Mouse (Mus musculus) neural tube, embryonic 13.5 days (tissue): ENCODE results near the gene 4932414N04Rik. TPM values are rescaled to one million over a fixed set of nuclear protein-coding genes. Genes with fewer than 3 reads are reported as not detected.
"Not testable (repeated sequence)": the region's sequence is repeated elsewhere in the genome, so short reads cannot be mapped to it uniquely, and the experiment has no call there.

ENCODE experiments used
- ATAC-seq: fragments of 200-750 bp; cut with Nextera tagmentation; 2 replicates; pipeline ENCODE4 v1.8.0; 2017; ENCODE audit warnings: low read depth, mild to moderate bottlenecking, moderate TSS enrichment, moderate library complexity
- H3K27ac ChIP-seq: fragments of 300-500 bp; sonication (generic); replicated peaks from 2 replicates; pipeline ENCODE4 v1.5.1; 2015; ENCODE audit warnings: moderate library complexity, mild to moderate bottlenecking, inconsistent platforms
- H3K27me3 ChIP-seq: fragments of 300-500 bp; sonication (generic); 2 replicates; pipeline ENCODE4 v1.6.1; 2015; ENCODE audit warnings: mild to moderate bottlenecking, inconsistent platforms
- H3K36me3 ChIP-seq: fragments of 300-500 bp; sonication (generic); 2 replicates; pipeline ENCODE4 v1.6.1; 2015; ENCODE audit warnings: mild to moderate bottlenecking, inconsistent platforms
- H3K4me1 ChIP-seq: fragments of 300-500 bp; sonication (generic); replicated peaks from 2 replicates; pipeline ENCODE4 v1.6.1; 2015; ENCODE audit warnings: inconsistent platforms
- H3K4me2 ChIP-seq: fragments of 300-500 bp; sonication (generic); 2 replicates; pipeline ENCODE4 v1.6.1; 2015; ENCODE audit warnings: inconsistent platforms, mild to moderate bottlenecking, moderate library complexity
- H3K4me3 ChIP-seq: fragments of 300-500 bp; sonication (generic); 2 replicates; pipeline ENCODE4 v1.5.1; 2015; ENCODE audit warnings: mild to moderate bottlenecking, inconsistent platforms
- H3K9ac ChIP-seq: fragments of 300-500 bp; sonication (generic); 2 replicates; pipeline ENCODE4 v1.6.1; 2015; ENCODE audit warnings: moderate library complexity, mild to moderate bottlenecking, inconsistent platforms
- H3K9me3 ChIP-seq: fragments of 300-500 bp; sonication (generic); 2 replicates; pipeline ENCODE4 v1.6.1; 2016; ENCODE audit warnings: inconsistent platforms
- WGBS: fragments of 180-500 bp; shearing (Covaris S2); methylation state at CpG from one replicate; pipeline ENCODE4 v1.1.7; 2015; 5-methylcytosine and 5-hydroxymethylcytosine counted together
- polyA plus RNA-seq: library from polyadenylated mRNA; unstranded; fragments of >200 nt; fragmentation: Nextera tagmentation; extraction: Ambion mirVana; gene quantifications from 2 replicates; pipeline ENCODE4 v1.2.1, GENCODE M21; 2015

Gene 4932414N04Rik
- not detected in 2 replicates for polyA plus RNA-seq

GRCm38 (mm10) chr2:68656186-68656585 lies at the start of gene 4932414N04Rik:
Gene 4932414N04Rik (plus strand): TSS chr2:68656486.
- ATAC-seq, H3K9me3 ChIP-seq, H3K36me3 ChIP-seq, H3K4me2 ChIP-seq, H3K4me3 ChIP-seq, H3K27ac ChIP-seq, H3K4me1 ChIP-seq, H3K27me3 ChIP-seq, H3K9ac ChIP-seq: not testable (repeated sequence)
- 82% methylated on average over 2 of the region's 5 CpGs for WGBS

- Histone ChIP-seq H3K27me3 (no peaks in the 10 kb centered on the region), H3K9ac (no peak overlapping the region)
Measured at GRCm38 (mm10) chr2:68732216-68732615, 75.9 kb downstream of the 4932414N04Rik start.

GRCm38 (mm10) chr2:68739772-68740739 lies 83.8 kb downstream of the 4932414N04Rik start:
- H3K4me3 ChIP-seq, result no peak overlapping the region
- 90% methylated on average over 5 of the region's 5 CpGs for WGBS
- no peaks in the 10 kb centered on the region for H3K27me3 ChIP-seq
- H3K9me3 ChIP-seq, result no peaks in the 10 kb centered on the region
- no peak overlapping the region for H3K9ac ChIP-seq
- H3K4me2 ChIP-seq, result no peak overlapping the region
- no peak overlapping the region for H3K27ac ChIP-seq
- ATAC-seq, result no peak
- H3K36me3 ChIP-seq, result no peaks in the 10 kb centered on the region
- H3K4me1 ChIP-seq, result no peaks in the 10 kb centered on the region

More at GRCm38 (mm10) chr2:68732216-68732615, 75.9 kb downstream of the 4932414N04Rik start:
- H3K36me3 ChIP-seq, result no peaks in the 10 kb centered on the region
- H3K27ac ChIP-seq, result no peak overlapping the region
- ATAC-seq, result no peak
- no peaks in the 10 kb centered on the region for H3K9me3 ChIP-seq
- WGBS, result 97% methylated on average over 2 of the region's 2 CpGs
- H3K4me3 ChIP-seq, result no peak overlapping the region
- no peak overlapping the region for H3K4me2 ChIP-seq
- H3K4me1 ChIP-seq, result no peaks in the 10 kb centered on the region

GRCm38 (mm10) chr2:68744599-68744998 lies 88.3 kb downstream of the 4932414N04Rik start:
- Histone ChIP-seq H3K27ac (no peak overlapping the region), H3K9ac (no peak overlapping the region), H3K27me3 (no peaks in the 10 kb centered on the region), H3K4me1 (no peaks in the 10 kb centered on the region), H3K36me3 (no peaks in the 10 kb centered on the region), H3K4me3 (no peak overlapping the region), H3K9me3 (no peaks in the 10 kb centered on the region), H3K4me2 (no peak overlapping the region)
- 76% methylated on average over 4 of the region's 4 CpGs for WGBS
- ATAC-seq, result no peak

GRCm38 (mm10) chr2:68756179-68756578 lies 99.9 kb downstream of the 4932414N04Rik start:
- ATAC-seq, result 0 out of 2 replicates have a peak, but pooled peaks have one; percentile 43
- 82% methylated on average over 4 of the region's 4 CpGs for WGBS
- no peak overlapping the region for H3K4me3 ChIP-seq
- no peaks in the 10 kb centered on the region for H3K9me3 ChIP-seq
- no peaks in the 10 kb centered on the region for H3K27me3 ChIP-seq
- H3K36me3 ChIP-seq, result no peaks in the 10 kb centered on the region
- no peak overlapping the region for H3K27ac ChIP-seq
- no peak overlapping the region for H3K4me2 ChIP-seq
- no peak overlapping the region for H3K9ac ChIP-seq
- no peaks in the 10 kb centered on the region for H3K4me1 ChIP-seq

- peak; percentile 71; the same call in 1 of the 2 replicates for ATAC-seq
- Histone ChIP-seq H3K36me3 (no peaks in the 10 kb centered on the region), H3K27ac (no peak overlapping the region), H3K9me3 (no peaks in the 10 kb centered on the region), H3K4me1 (no peaks in the 10 kb centered on the region), H3K4me3 (no peak overlapping the region), H3K4me2 (no peak overlapping the region), H3K27me3 (no peaks in the 10 kb centered on the region), H3K9ac (no peak overlapping the region)
- 27% methylated on average over 6 of the region's 6 CpGs for WGBS
Measured at GRCm38 (mm10) chr2:68756793-68757192, 100.5 kb downstream of the 4932414N04Rik start.

- H3K36me3 ChIP-seq, result no peaks in the 10 kb centered on the region
- no peaks in the 10 kb centered on the region for H3K9me3 ChIP-seq
- no peak overlapping the region for H3K4me2 ChIP-seq
- H3K27me3 ChIP-seq, result no peaks in the 10 kb centered on the region
- H3K4me1 ChIP-seq, result no peaks in the 10 kb centered on the region
- WGBS, result 57% methylated on average over 1 of the region's 1 CpGs
- no peak for ATAC-seq
- H3K4me3 ChIP-seq, result no peak overlapping the region
- H3K9ac ChIP-seq, result no peak overlapping the region
- H3K27ac ChIP-seq, result no peak overlapping the region
Measured at GRCm38 (mm10) chr2:68765371-68765770, 109.1 kb downstream of the 4932414N04Rik start.

- Histone ChIP-seq H3K36me3 (no peaks in the 10 kb centered on the region), H3K27ac (no peak overlapping the region), H3K27me3 (no peaks in the 10 kb centered on the region), H3K4me2 (no peak overlapping the region), H3K4me3 (no peak overlapping the region), H3K4me1 (no peaks in the 10 kb centered on the region), H3K9ac (no peak overlapping the region), H3K9me3 (no peaks in the 10 kb centered on the region)
- 60% methylated on average over 6 of the region's 6 CpGs for WGBS
- ATAC-seq, result no peak
Measured at GRCm38 (mm10) chr2:68767186-68767890, 111.1 kb downstream of the 4932414N04Rik start.

GRCm38 (mm10) chr2:68782268-68783132 lies 126.2 kb downstream of the 4932414N04Rik start:
- 0 out of 2 replicates have a peak, but pooled peaks cover 7% of the 10 kb centered on the region for H3K4me1 ChIP-seq
- 59% methylated on average over 16 of the region's 16 CpGs for WGBS
- H3K27me3 ChIP-seq, result no peaks in the 10 kb centered on the region
- ATAC-seq, result no peak
- H3K27ac ChIP-seq, result no peak overlapping the region
- no peak overlapping the region for H3K4me3 ChIP-seq
- H3K4me2 ChIP-seq, result peak overlapping the region; percentile 21; the same call in 1 of the 2 replicates
- H3K9me3 ChIP-seq, result no peaks in the 10 kb centered on the region
- no peaks in the 10 kb centered on the region for H3K36me3 ChIP-seq
- H3K9ac ChIP-seq, result no peak overlapping the region

GRCm38 (mm10) chr2:68783664-68784063 lies 127.4 kb downstream of the 4932414N04Rik start:
- H3K4me2 ChIP-seq, H3K36me3 ChIP-seq, H3K4me1 ChIP-seq, H3K9me3 ChIP-seq, H3K27ac ChIP-seq, H3K4me3 ChIP-seq, ATAC-seq, H3K9ac ChIP-seq, H3K27me3 ChIP-seq: not testable (repeated sequence)
- WGBS, result 89% methylated on average over 8 of the region's 8 CpGs

GRCm38 (mm10) chr2:68784710-68785427 lies 128.6 kb downstream of the 4932414N04Rik start:
- Histone ChIP-seq H3K27me3 (no peaks in the 10 kb centered on the region), H3K4me1 (0 out of 2 replicates have a peak, but pooled peaks cover 7% of the 10 kb centered on the region), H3K9ac (no peak overlapping the region), H3K9me3 (no peaks in the 10 kb centered on the region), H3K27ac (no peak overlapping the region), H3K36me3 (no peaks in the 10 kb centered on the region), H3K4me3 (no peak overlapping the region), H3K4me2 (no peak overlapping the region)
- ATAC-seq, result peak; percentile 88
- WGBS, result 35% methylated on average over 5 of the region's 5 CpGs
